14 mouse cellular contexts compared by ENCODE assay signal in genomic region chr8:124572430-124572775, GRCm38 (mm10). TPM values are rescaled to one million over a fixed set of nuclear protein-coding genes. Genes with fewer than 3 reads are reported as not detected.
DNase-seq lines count a peak whose midpoint lies in the region; ATAC-seq and TF ChIP-seq lines count a peak whose summit lies in the region.
"Had no signal": no experiment of that assay in that cellular context is flagged by ENCODE, and none has a peak within 500 bp of the region (broad histone marks: within the 10 kb centered on the region; RNA-seq: fewer than 3 reads in every experiment).

No protein-coding gene starts in this region.

- peak; percentile 43 to 60 for DNase-seq in kidney, postnatal 36 days
- peak; percentile 8 for DNase-seq in 416B (ENCODE audit: low read depth)
- peak; percentile 46 for DNase-seq in adipocyte (ENCODE audit: low spot score)
- DNase-seq in thymus, adult 2 months, result no peak
- no peak for DNase-seq in right cerebral cortex, adult 2 months (ENCODE audit: low spot score in 2 of 2)
- DNase-seq: cerebellum, adult 9-11 months; retina, postnatal 1 day had no signal

- no peaks in the 10 kb centered on the region for H3K36me3 ChIP-seq in kidney, embryonic 14.5 days (ENCODE audit: control insufficient read depth, insufficient read depth, low read length)
- no peaks in the 10 kb centered on the region for H3K36me3 ChIP-seq in liver, embryonic 16.5 days (ENCODE audit: control insufficient read depth, insufficient read depth)
- H3K36me3 ChIP-seq in thymus, adult 2 months (ENCODE audit: control insufficient read depth, insufficient read depth, low read length), result no peaks in the 10 kb centered on the region
- H3K36me3 ChIP-seq: limb, embryonic 15.5 days; midbrain, embryonic 12.5 days had no signal

- no peak overlapping the region for H3K4me3 ChIP-seq in kidney, embryonic 14.5 days (ENCODE audit: low read length)
- no peak overlapping the region for H3K4me3 ChIP-seq in liver, embryonic 16.5 days (ENCODE audit: low read depth, low read length)
- H3K4me3 ChIP-seq in thymus, adult 2 months (ENCODE audit: control insufficient read depth, insufficient read depth, low read length), result no peak overlapping the region
- H3K4me3 ChIP-seq: limb, embryonic 15.5 days; midbrain, embryonic 12.5 days had no signal

- no peak for TF ChIP-seq POLR2A in thymus, adult 2 months (IDR thresholded peaks at IDR 0.05; ENCODE audit: control insufficient read depth, extremely low read depth, insufficient read depth, low read length, poor library complexity)

- H3K27ac ChIP-seq in kidney, embryonic 14.5 days (ENCODE audit: low read depth, low read length), result no peak overlapping the region
- H3K27ac ChIP-seq in liver, embryonic 16.5 days (ENCODE audit: low read length), result peak overlapping the region; percentile 43; the same call in 1 of the 2 replicates
- H3K27ac ChIP-seq in thymus, adult 2 months (ENCODE audit: control insufficient read depth, insufficient read depth, low read length), result no peak overlapping the region
- H3K27ac ChIP-seq: macrophage; midbrain, embryonic 12.5 days had no signal

- peaks cover 3% of the 10 kb centered on the region; the same call in 1 of the 2 replicates for H3K4me1 ChIP-seq in kidney, embryonic 14.5 days (ENCODE audit: control insufficient read depth, insufficient read depth, low read length)
- peaks cover 6% of the 10 kb centered on the region for H3K4me1 ChIP-seq in liver, embryonic 16.5 days (ENCODE audit: control insufficient read depth, low read depth, low read length)
- H3K4me1 ChIP-seq in thymus, adult 2 months (replicated peaks; ENCODE audit: control insufficient read depth, insufficient read depth, low read length), result peaks cover 4% of the 10 kb centered on the region

- TF ChIP-seq CTCF in thymus, adult 2 months (IDR thresholded peaks at IDR 0.05; ENCODE audit: borderline replicate concordance, control insufficient read depth, extremely low read depth, insufficient read depth, low read length, poor library complexity), result no peak

- H3K4me2 ChIP-seq in kidney, embryonic 14.5 days (replicated peaks; ENCODE audit: low read depth, low read length), result no peak overlapping the region
- H3K4me2 ChIP-seq in liver, embryonic 16.5 days (ENCODE audit: low read depth, low read length), result no peak overlapping the region
- H3K4me2 ChIP-seq: limb, embryonic 15.5 days; midbrain, embryonic 12.5 days had no signal

- H3K27me3 ChIP-seq in kidney, embryonic 14.5 days (ENCODE audit: control insufficient read depth, insufficient read depth, low read length), result no peaks in the 10 kb centered on the region
- no peaks in the 10 kb centered on the region for H3K27me3 ChIP-seq in liver, embryonic 16.5 days (ENCODE audit: control insufficient read depth, insufficient read depth, low read depth, low read length)
- H3K27me3 ChIP-seq in thymus, adult 2 months (ENCODE audit: control insufficient read depth, insufficient read depth, low read length), result no peaks in the 10 kb centered on the region
- H3K27me3 ChIP-seq: limb, embryonic 15.5 days; midbrain, embryonic 12.5 days had no signal

- no peak for ATAC-seq in kidney, embryonic 14.5 days (ENCODE audit: low FRiP score, low TSS enrichment)
- ATAC-seq in liver, embryonic 16.5 days (ENCODE audit: low read depth), result no peak
- ATAC-seq: hindbrain, embryonic 16.5 days had no signal

- no peak overlapping the region for H3K9ac ChIP-seq in kidney, embryonic 14.5 days (ENCODE audit: low read depth, low read length)
- H3K9ac ChIP-seq in liver, embryonic 16.5 days (ENCODE audit: low read depth, low read length), result no peak overlapping the region
- H3K9ac ChIP-seq: limb, embryonic 15.5 days; midbrain, embryonic 12.5 days had no signal

- H3K9me3 ChIP-seq in kidney, embryonic 14.5 days (ENCODE audit: control insufficient read depth, low read length), result no peaks in the 10 kb centered on the region
- no peaks in the 10 kb centered on the region for H3K9me3 ChIP-seq in liver, embryonic 16.5 days (replicated peaks; ENCODE audit: control insufficient read depth, low read length)
- H3K9me3 ChIP-seq: limb, embryonic 15.5 days; midbrain, embryonic 12.5 days had no signal

RNA-seq across cellular contexts. Expression of gene Agt, which starts 2.9 kb away (rescaled TPM):
- polyA plus RNA-seq in kidney, embryonic 14.5 days (2014; fragmentation: Nextera tagmentation; extraction: Ambion mirVana), result 0.27 and 0.28 TPM in 2 replicates
- polyA plus RNA-seq in liver, embryonic 16.5 days (2015; fragmentation: Nextera tagmentation; extraction: Ambion mirVana), result 258 and 290 TPM in 2 replicates
- 4.1 and 4.7 TPM in 2 replicates for polyA plus RNA-seq in thymus, adult 2 months (2012; rRNA removed)
- polyA plus RNA-seq: forebrain, embryonic 11.5 days; macrophage had no signal

RNA-seq across cellular contexts. Expression of gene Capn9, which starts 3.5 kb away (rescaled TPM):
- polyA plus RNA-seq in kidney, embryonic 14.5 days (2014; fragmentation: Nextera tagmentation; extraction: Ambion mirVana), result 0.08 TPM in 1 of 2 replicates, not detected in the other
- 0.08 TPM in 1 of 2 replicates, not detected in the other for polyA plus RNA-seq in liver, embryonic 16.5 days (2015; fragmentation: Nextera tagmentation; extraction: Ambion mirVana)
- 0.08 and 0.13 TPM in 2 replicates for polyA plus RNA-seq in thymus, adult 2 months (2012; rRNA removed)
- polyA plus RNA-seq: forebrain, embryonic 11.5 days; macrophage had no signal

RNA-seq across cellular contexts. Expression of gene Cog2, which starts 51.8 kb away (rescaled TPM):
- polyA plus RNA-seq in kidney, embryonic 14.5 days (2014; fragmentation: Nextera tagmentation; extraction: Ambion mirVana), result 27.4 and 36.6 TPM in 2 replicates
- polyA plus RNA-seq in liver, embryonic 16.5 days (2015; fragmentation: Nextera tagmentation; extraction: Ambion mirVana), result 15.8 and 17.3 TPM in 2 replicates
- polyA plus RNA-seq in thymus, adult 2 months (2012; rRNA removed), result 33.8 and 34.4 TPM in 2 replicates

Comparison
In these comparisons a context has a peak if more than half of its experiments do, and no peak if none do; other contexts are left out.
1. DNase-seq: peak in kidney, postnatal 36 days (2 of 2), 416B (single experiment) and adipocyte (single experiment); none in thymus, adult 2 months (single experiment) and right cerebral cortex, adult 2 months (0 of 2).
2. RNA of gene Agt, which starts 2.9 kb away (polyA plus RNA-seq): 258 to 290 TPM in liver, embryonic 16.5 days; 4.1 to 4.7 TPM in thymus, adult 2 months and 0.27 to 0.28 TPM in kidney, embryonic 14.5 days; every median in the first group is over 10 times any median in the second.